Mouse (Mus musculus) stomach, embryonic 14.5 days (tissue): ENCODE measurements at regions not wholly inside any gene's neighbourhood (a gene's known extent, or its start where the extent isn't known, plus 50 kb on each side); places are given as distances from the start of the nearest gene placed in this dataset.

Source experiments
- ATAC-seq: fragments of 200-750 bp; cut with Nextera tagmentation; 2 replicates; pipeline ENCODE4 v1.8.0; 2017; ENCODE audit warnings: low read depth, moderate TSS enrichment; ENCODE audit not compliant: insufficient number of reproducible peaks, insufficient read depth, low FRiP score
- H3K27ac ChIP-seq: fragments of 300-500 bp; sonication (generic); 2 replicates; pipeline ENCODE4 v1.5.1; 2014; ENCODE audit warnings: mild to moderate bottlenecking, low read length, moderate library complexity, mixed read lengths
- H3K27me3 ChIP-seq: fragments of 300-500 bp; sonication (generic); 2 replicates; pipeline ENCODE4 v1.6.1; 2014; ENCODE audit warnings: low read length, control low read depth, mixed read lengths; ENCODE audit not compliant: control insufficient read depth, insufficient read depth
- H3K36me3 ChIP-seq: fragments of 300-500 bp; sonication (generic); 2 replicates; pipeline ENCODE4 v1.6.1; 2014; ENCODE audit warnings: mild to moderate bottlenecking, control low read depth, low read length, moderate library complexity, mixed read lengths; ENCODE audit not compliant: control insufficient read depth, insufficient read depth
- H3K4me1 ChIP-seq: fragments of 300-500 bp; sonication (generic); 2 replicates; pipeline ENCODE4 v1.6.1; 2014; ENCODE audit warnings: low read length, control low read depth, mixed read lengths; ENCODE audit not compliant: control insufficient read depth, insufficient read depth
- H3K4me2 ChIP-seq: fragments of 300-500 bp; sonication (generic); replicated peaks from 2 replicates; pipeline ENCODE4 v1.6.1; 2014; ENCODE audit warnings: low read depth, low read length, control low read depth
- H3K4me3 ChIP-seq: fragments of 300-500 bp; sonication (generic); 2 replicates; pipeline ENCODE4 v1.5.1; 2014; ENCODE audit warnings: low read depth, low read length, control low read depth
- H3K9ac ChIP-seq: fragments of 300-500 bp; sonication (generic); replicated peaks from 2 replicates; pipeline ENCODE4 v1.6.1; 2014; ENCODE audit warnings: low read depth, mild to moderate bottlenecking, control low read depth, low read length, moderate library complexity, mixed read lengths
- H3K9me3 ChIP-seq: fragments of 300-500 bp; sonication (generic); 2 replicates; pipeline ENCODE4 v1.6.1; 2016; ENCODE audit warnings: low read depth, low read length, control low read depth; ENCODE audit not compliant: control insufficient read depth
- WGBS: fragments of 180-500 bp; shearing (Covaris S2); extraction: QIAGEN DNeasy Blood & Tissue Kit; methylation state at CpG from one replicate; pipeline ENCODE4 v1.1.7; 2014; 5-methylcytosine and 5-hydroxymethylcytosine counted together

- H3K4me1 ChIP-seq, result peaks cover 7% of the 10 kb centered on the region; the same call in 1 of the 2 replicates
- H3K4me3 ChIP-seq, result no peak overlapping the region
- no peak overlapping the region for H3K9ac ChIP-seq
- peak; percentile 53; the same call in 1 of the 2 replicates for ATAC-seq
- no peak overlapping the region for H3K4me2 ChIP-seq
- H3K36me3 ChIP-seq, result no peaks in the 10 kb centered on the region
- 37% methylated on average over 3 of the region's 3 CpGs for WGBS
- H3K27me3 ChIP-seq, result no peaks in the 10 kb centered on the region
- H3K9me3 ChIP-seq, result no peaks in the 10 kb centered on the region
- H3K27ac ChIP-seq, result no peak overlapping the region
Observed at GRCm38 (mm10) chr1:57204331-57204730, 173.1 kb upstream of the 1700066M21Rik start.

GRCm38 (mm10) chr1:57205198-57205987, 172.0 kb upstream of the 1700066M21Rik start:
- H3K4me1 ChIP-seq, result peaks cover 7% of the 10 kb centered on the region; the same call in 1 of the 2 replicates
- H3K9me3 ChIP-seq, result no peaks in the 10 kb centered on the region
- H3K4me3 ChIP-seq, result no peak overlapping the region
- 6% methylated on average over 9 of the region's 9 CpGs for WGBS
- H3K4me2 ChIP-seq, result no peak overlapping the region
- no peaks in the 10 kb centered on the region for H3K36me3 ChIP-seq
- no peak overlapping the region for H3K9ac ChIP-seq
- H3K27me3 ChIP-seq, result no peaks in the 10 kb centered on the region
- H3K27ac ChIP-seq, result no peak overlapping the region
- peak; percentile 73 for ATAC-seq

DNA sequence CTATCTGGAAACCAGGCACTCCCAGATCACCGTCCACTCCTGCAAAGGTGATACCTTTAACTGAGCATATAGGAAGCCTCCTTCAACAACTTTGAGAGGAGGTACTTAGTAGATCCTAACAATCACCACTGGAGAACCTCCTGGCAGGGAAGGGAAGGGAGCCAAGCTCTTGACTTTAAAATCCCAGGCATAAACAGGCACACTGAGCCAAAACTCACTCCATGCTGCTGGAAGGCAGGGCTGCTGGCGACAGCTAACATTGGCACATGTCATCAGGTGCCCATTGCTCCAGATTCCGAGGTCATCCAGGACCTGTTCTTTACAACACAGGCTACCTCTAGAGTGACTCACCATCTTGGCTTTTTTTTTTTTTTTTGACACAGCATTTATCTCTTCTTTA, 170.9 kb upstream of the 1700066M21Rik start:
- Histone ChIP-seq H3K9ac (no peak overlapping the region), H3K27ac (no peak overlapping the region), H3K4me1 (peaks cover 7% of the 10 kb centered on the region; the same call in 1 of the 2 replicates), H3K4me2 (no peak overlapping the region), H3K36me3 (no peaks in the 10 kb centered on the region), H3K4me3 (no peak overlapping the region), H3K27me3 (no peaks in the 10 kb centered on the region), H3K9me3 (no peaks in the 10 kb centered on the region)
- 70% methylated on average over 3 of the region's 3 CpGs for WGBS
- no peak for ATAC-seq

GRCm38 (mm10) chr1:57206944-57207343, 170.5 kb upstream of the 1700066M21Rik start:
- H3K27ac ChIP-seq, result no peak overlapping the region
- H3K4me2 ChIP-seq, result no peak overlapping the region
- no peaks in the 10 kb centered on the region for H3K36me3 ChIP-seq
- no peak overlapping the region for H3K4me3 ChIP-seq
- no peaks in the 10 kb centered on the region for H3K27me3 ChIP-seq
- H3K4me1 ChIP-seq, result peaks cover 7% of the 10 kb centered on the region; the same call in 1 of the 2 replicates
- no peaks in the 10 kb centered on the region for H3K9me3 ChIP-seq
- no peak overlapping the region for H3K9ac ChIP-seq
- WGBS, result 23% methylated on average over 1 of the region's 1 CpGs
- no peak for ATAC-seq

DNA sequence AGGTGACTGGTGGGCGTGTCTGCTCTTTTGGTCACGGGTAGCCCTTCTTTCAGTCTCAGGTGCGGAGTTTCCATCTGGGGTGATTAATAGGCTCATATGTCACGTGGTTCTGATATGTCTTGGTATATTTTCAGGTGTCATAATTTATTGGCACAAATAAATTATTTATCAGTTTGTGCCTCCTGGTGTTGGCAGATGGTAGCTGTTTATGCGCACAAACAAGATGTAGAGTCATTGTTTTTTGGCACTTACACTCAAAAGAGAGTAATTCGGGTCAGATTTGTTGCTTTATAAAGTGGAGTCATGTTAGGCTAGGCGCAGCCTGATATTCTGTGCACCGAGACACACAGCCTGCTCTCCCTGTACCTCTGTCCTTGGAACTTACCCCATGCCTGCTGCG, 169.0 kb upstream of the 1700066M21Rik start:
- Histone ChIP-seq H3K27ac (no peak overlapping the region), H3K27me3 (no peaks in the 10 kb centered on the region), H3K4me1 (peaks cover 7% of the 10 kb centered on the region; the same call in 1 of the 2 replicates), H3K4me2 (no peak overlapping the region), H3K9ac (no peak overlapping the region), H3K36me3 (no peaks in the 10 kb centered on the region), H3K9me3 (no peaks in the 10 kb centered on the region), H3K4me3 (no peak overlapping the region)
- WGBS, result 80% methylated on average over 9 of the region's 9 CpGs
- ATAC-seq, result no peak

- no peak for ATAC-seq
- Histone ChIP-seq H3K4me2 (no peak overlapping the region), H3K4me1 (peaks cover 7% of the 10 kb centered on the region; the same call in 1 of the 2 replicates), H3K27me3 (no peaks in the 10 kb centered on the region), H3K27ac (no peak overlapping the region), H3K36me3 (no peaks in the 10 kb centered on the region), H3K9me3 (no peaks in the 10 kb centered on the region), H3K4me3 (no peak overlapping the region), H3K9ac (no peak overlapping the region)
- WGBS, result 38% methylated on average over 2 of the region's 2 CpGs
Observed at GRCm38 (mm10) chr1:57209281-57209680, 168.1 kb upstream of the 1700066M21Rik start.

GRCm38 (mm10) chr1:57211046-57211445, 166.4 kb upstream of the 1700066M21Rik start:
- ATAC-seq, result no peak
- no peak overlapping the region for H3K4me3 ChIP-seq
- no peaks in the 10 kb centered on the region for H3K27me3 ChIP-seq
- no peaks in the 10 kb centered on the region for H3K36me3 ChIP-seq
- H3K9me3 ChIP-seq, result no peaks in the 10 kb centered on the region
- H3K4me1 ChIP-seq, result no peaks in the 10 kb centered on the region
- H3K4me2 ChIP-seq, result no peak overlapping the region
- WGBS, result 84% methylated on average over 2 of the region's 2 CpGs
- H3K9ac ChIP-seq, result no peak overlapping the region
- no peak overlapping the region for H3K27ac ChIP-seq

DNA sequence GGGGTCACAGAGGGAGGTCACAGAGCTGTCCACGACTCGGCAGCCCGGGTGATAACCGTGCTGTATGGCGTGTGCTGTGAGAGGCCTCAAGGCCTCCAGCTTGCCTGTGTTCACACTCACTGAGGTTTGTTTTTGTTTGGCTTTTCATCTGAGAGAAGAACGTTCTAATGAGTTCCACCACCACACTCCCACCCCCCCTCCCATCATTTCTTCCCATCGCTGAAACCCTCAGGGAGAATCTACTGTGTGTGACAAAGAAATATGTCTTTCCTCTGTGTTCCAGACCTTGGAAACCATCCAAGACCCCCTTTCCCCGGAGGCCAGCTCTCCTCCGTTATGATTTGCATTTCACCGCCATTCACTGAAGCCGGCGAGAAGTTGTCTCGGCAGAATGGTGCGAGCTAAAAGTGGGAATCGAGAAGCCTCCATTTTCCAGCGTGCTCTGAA, 164.0 kb upstream of the 1700066M21Rik start:
- no peak overlapping the region for H3K9ac ChIP-seq
- 28% methylated on average over 16 of the region's 16 CpGs for WGBS
- H3K4me3 ChIP-seq, result no peak overlapping the region
- peak; percentile 46; the same call in 1 of the 2 replicates for ATAC-seq
- 0 out of 2 replicates have a peak overlapping the region, but pooled peaks have one; percentile 15 for H3K27ac ChIP-seq
- no peaks in the 10 kb centered on the region for H3K9me3 ChIP-seq
- peak overlapping the region; percentile 22 for H3K4me2 ChIP-seq
- no peaks in the 10 kb centered on the region for H3K27me3 ChIP-seq
- H3K36me3 ChIP-seq, result no peaks in the 10 kb centered on the region
- H3K4me1 ChIP-seq, result no peaks in the 10 kb centered on the region
